Mouse (Mus musculus) kidney, postnatal 0 days (tissue): ENCODE measurements around the gene Trabd2b. TPM values are rescaled to one million over a fixed set of nuclear protein-coding genes. Genes with fewer than 3 reads are reported as not detected.

Source experiments
- ATAC-seq: fragments of 200-750 bp; cut with Nextera tagmentation; replicated peaks from 2 replicates; pipeline ENCODE4 v1.8.0; 2017; ENCODE audit warnings: low read depth, moderate number of reproducible peaks, moderate TSS enrichment, moderate library complexity; ENCODE audit not compliant: low FRiP score
- DNase-seq: peaks from one replicate; pipeline ENCODE4 v3.0.0-alpha.2; 2016; ENCODE audit warnings: low spot score
- H3K27ac ChIP-seq: fragments of 300-500 bp; sonication (generic); 2 replicates; pipeline ENCODE4 v1.5.1; 2014; ENCODE audit warnings: mild to moderate bottlenecking
- H3K27me3 ChIP-seq: fragments of 300-500 bp; sonication (generic); 2 replicates; pipeline ENCODE4 v1.6.1; 2014; ENCODE audit warnings: low read length, mixed read lengths; ENCODE audit not compliant: insufficient read depth
- H3K36me3 ChIP-seq: fragments of 300-500 bp; sonication (generic); 2 replicates; pipeline ENCODE4 v1.6.1; 2014; ENCODE audit warnings: low read length, mixed read lengths; ENCODE audit not compliant: insufficient read depth
- H3K4me1 ChIP-seq: fragments of 300-500 bp; sonication (generic); replicated peaks from 2 replicates; pipeline ENCODE4 v1.6.1; 2014; ENCODE audit warnings: antibody characterized with exemption, low read length, mixed read lengths; ENCODE audit not compliant: insufficient read depth
- H3K4me2 ChIP-seq: fragments of 300-500 bp; sonication (generic); 2 replicates; pipeline ENCODE4 v1.6.1; 2014; ENCODE audit warnings: mild to moderate bottlenecking, low read length, moderate library complexity, mixed read lengths
- H3K4me3 ChIP-seq: fragments of 300-500 bp; sonication (generic); replicated peaks from 2 replicates; pipeline ENCODE4 v1.5.1; 2014; ENCODE audit warnings: low read depth, low read length
- H3K9ac ChIP-seq: fragments of 300-500 bp; sonication (generic); 2 replicates; pipeline ENCODE4 v1.6.1; 2014; ENCODE audit warnings: low read depth, low read length
- H3K9me3 ChIP-seq: fragments of 300-500 bp; sonication (generic); replicated peaks from 2 replicates; pipeline ENCODE4 v1.6.1; 2016; ENCODE audit warnings: low read length, inconsistent platforms, mixed read lengths
- CTCF ChIP-seq: IDR thresholded peaks from 2 replicates; pipeline ENCODE4 v1.5.1; 2016; ENCODE audit warnings: antibody characterized with exemption, low read depth, mild to moderate bottlenecking, moderate library complexity
- WGBS: fragments of 180-500 bp; shearing (Covaris S2); extraction: QIAGEN DNeasy Blood & Tissue Kit; methylation state at CpG from one replicate; pipeline ENCODE4 v1.1.7; 2014; 5-methylcytosine and 5-hydroxymethylcytosine counted together
- polyA plus RNA-seq: library from polyadenylated mRNA; unstranded; fragments of >200 nt; fragmentation: Nextera tagmentation; extraction: Ambion mirVana; gene quantifications from 2 replicates; pipeline ENCODE4 v1.2.1, GENCODE M21; 2015

Trabd2b gene
- polyA plus RNA-seq, 1 experiment from 2014 or later: 5.2 TPM

DNA sequence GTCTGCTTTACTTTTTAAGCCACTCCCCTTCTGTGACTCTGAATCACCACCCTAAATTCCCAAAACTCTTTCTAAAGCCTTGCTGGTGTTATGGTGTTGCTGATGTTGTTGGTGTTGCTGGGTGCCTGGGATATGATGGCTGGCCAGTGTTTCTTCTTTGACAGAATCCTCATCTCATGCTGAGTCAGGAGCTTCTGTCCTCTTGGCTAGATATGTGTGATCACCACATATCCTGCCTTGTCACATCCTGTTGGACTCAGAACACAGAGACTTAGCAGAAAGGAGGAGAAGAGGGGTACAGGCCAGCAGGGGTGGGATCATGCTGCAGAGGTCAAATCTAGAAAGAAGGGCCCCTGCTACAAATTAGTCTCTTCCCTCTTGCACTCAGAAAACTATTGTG lies 40.9 kb upstream of the Trabd2b start:
- no peaks in the 10 kb centered on the region for H3K9me3 ChIP-seq
- H3K4me1 ChIP-seq: no peaks in the 10 kb centered on the region
- no peak overlapping the region for H3K9ac ChIP-seq
- H3K4me2 ChIP-seq: no peak overlapping the region
- no peak for DNase-seq
- H3K27me3 ChIP-seq: 0 out of 2 replicates have a peak, but pooled peaks cover 3% of the 10 kb centered on the region
- no peak for TF ChIP-seq CTCF
- no peak for ATAC-seq
- no peak overlapping the region for H3K27ac ChIP-seq
- H3K4me3 ChIP-seq: no peak overlapping the region
- H3K36me3 ChIP-seq: no peaks in the 10 kb centered on the region

DNA sequence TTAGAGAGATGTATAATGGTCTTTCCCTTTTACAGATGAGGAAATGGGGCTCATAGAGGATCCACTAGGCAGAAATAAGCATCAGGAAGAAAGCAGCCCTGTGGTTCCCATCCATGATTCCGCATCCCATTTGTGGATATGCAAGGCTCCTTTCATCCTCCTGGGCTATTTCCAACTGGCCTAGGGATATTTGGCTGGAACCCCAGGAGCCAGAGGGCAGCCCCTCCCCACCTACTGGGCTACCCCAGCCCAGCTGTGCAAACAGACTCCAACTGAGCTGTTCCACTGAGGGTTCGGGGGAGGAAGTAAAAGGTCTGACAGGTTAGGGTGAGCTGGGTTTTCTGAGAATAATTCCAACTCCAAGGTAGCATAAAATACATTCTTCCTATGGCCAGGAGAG lies 39.5 kb upstream of the Trabd2b start:
- no peak for DNase-seq
- WGBS: 50% methylated on average over 2 of the region's 2 CpGs
- no peak overlapping the region for H3K27ac ChIP-seq

DNA sequence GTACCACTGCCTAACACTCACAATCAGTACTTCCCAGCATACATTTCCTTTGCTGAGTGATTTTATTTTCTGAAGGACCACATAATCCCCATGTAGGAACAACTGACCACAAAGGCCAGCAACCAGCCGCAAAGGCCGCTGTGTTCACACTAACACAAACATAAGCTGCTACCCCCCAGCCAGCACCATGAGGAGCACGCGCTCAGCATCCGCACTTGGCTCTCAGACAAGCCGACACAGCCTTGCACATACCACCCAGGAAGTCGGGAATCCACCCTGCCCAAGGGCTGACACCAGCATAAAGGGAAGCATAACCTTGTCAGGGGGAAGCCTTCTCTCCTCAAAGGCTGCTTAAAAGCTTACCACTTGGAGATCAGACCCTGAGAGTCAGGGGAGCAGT lies 38.7 kb upstream of the Trabd2b start:
- H3K4me3 ChIP-seq: no peak overlapping the region
- no peak for DNase-seq
- H3K27me3 ChIP-seq: 0 out of 2 replicates have a peak, but pooled peaks cover 3% of the 10 kb centered on the region
- WGBS: 42% methylated on average over 7 of the region's 7 CpGs
- no peaks in the 10 kb centered on the region for H3K4me1 ChIP-seq
- no peak for ATAC-seq
- no peak overlapping the region for H3K9ac ChIP-seq
- no peak for TF ChIP-seq CTCF
- H3K9me3 ChIP-seq: no peaks in the 10 kb centered on the region
- no peak overlapping the region for H3K27ac ChIP-seq
- no peaks in the 10 kb centered on the region for H3K36me3 ChIP-seq
- H3K4me2 ChIP-seq: no peak overlapping the region

More for the DNA sequence above, 39.5 kb upstream of the Trabd2b start:
- no peak for ATAC-seq
- Histone ChIP-seq H3K4me1 (no peaks in the 10 kb centered on the region), H3K4me3 (no peak overlapping the region), H3K9ac (no peak overlapping the region), H3K27me3 (0 out of 2 replicates have a peak, but pooled peaks cover 3% of the 10 kb centered on the region), H3K36me3 (no peaks in the 10 kb centered on the region), H3K4me2 (no peak overlapping the region), H3K9me3 (no peaks in the 10 kb centered on the region)
- no peak for TF ChIP-seq CTCF

DNA sequence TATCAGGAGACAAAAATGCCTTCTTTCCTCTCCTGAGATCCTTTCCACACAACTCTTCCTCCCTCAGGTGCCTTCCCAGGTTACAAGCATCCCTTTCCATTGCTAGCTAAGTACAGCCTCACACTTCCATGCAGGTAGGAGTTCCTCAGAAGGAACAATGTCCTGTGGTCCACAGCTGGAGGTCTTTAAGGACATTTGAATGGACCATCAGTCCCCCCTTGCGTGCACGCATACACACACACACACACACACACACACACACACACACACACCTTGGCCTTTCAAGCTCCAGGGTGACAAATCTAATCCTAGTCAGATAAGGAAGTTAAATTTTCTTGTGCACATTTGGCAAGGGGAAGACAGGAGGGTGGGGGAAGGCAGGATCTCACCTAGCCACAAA lies 36.9 kb upstream of the Trabd2b start:
- Histone ChIP-seq H3K4me2 (no peak overlapping the region), H3K4me3 (no peak overlapping the region), H3K36me3 (no peaks in the 10 kb centered on the region), H3K9ac (no peak overlapping the region), H3K4me1 (no peaks in the 10 kb centered on the region), H3K9me3 (no peaks in the 10 kb centered on the region), H3K27me3 (0 out of 2 replicates have a peak, but pooled peaks cover 3% of the 10 kb centered on the region), H3K27ac (no peak overlapping the region)
- 92% methylated on average over 2 of the region's 2 CpGs for WGBS
- no peak for DNase-seq
- no peak for ATAC-seq
- TF ChIP-seq CTCF: no peak

- no peak for DNase-seq
Measured at GRCm38 (mm10) chr4:114370935-114371715, 35.4 kb upstream of the Trabd2b start.

GRCm38 (mm10) chr4:114372699-114373098 lies 33.8 kb upstream of the Trabd2b start:
- no peak overlapping the region; the same call in 1 of the 2 replicates for H3K27ac ChIP-seq
- TF ChIP-seq CTCF: no peak
- H3K36me3 ChIP-seq: no peaks in the 10 kb centered on the region
- whole genome bisulfite sequencing: 73% methylated on average over 3 of the region's 3 CpGs
- H3K4me1 ChIP-seq: no peaks in the 10 kb centered on the region
- no peak for DNase-seq
- H3K4me2 ChIP-seq: no peak overlapping the region
- H3K4me3 ChIP-seq: no peak overlapping the region
- no peak overlapping the region for H3K9ac ChIP-seq
- no peak for ATAC-seq
- 0 out of 2 replicates have a peak, but pooled peaks cover under 1% of the 10 kb centered on the region for H3K27me3 ChIP-seq
- H3K9me3 ChIP-seq: no peaks in the 10 kb centered on the region

More at GRCm38 (mm10) chr4:114370935-114371715, 35.4 kb upstream of the Trabd2b start:
- no peaks in the 10 kb centered on the region for H3K36me3 ChIP-seq
- H3K4me2 ChIP-seq: no peak overlapping the region
- H3K9me3 ChIP-seq: no peaks in the 10 kb centered on the region
- no peaks in the 10 kb centered on the region for H3K4me1 ChIP-seq
- 0 out of 2 replicates have a peak, but pooled peaks cover 3% of the 10 kb centered on the region for H3K27me3 ChIP-seq
- H3K9ac ChIP-seq: no peak overlapping the region
- no peak overlapping the region for H3K4me3 ChIP-seq
- peak overlapping the region; percentile 57; the same call in 1 of the 2 replicates for H3K27ac ChIP-seq
- no peak for TF ChIP-seq CTCF
- ATAC-seq: no peak; the same call in 1 of the 2 replicates

- 97% methylated on average over 1 of the region's 1 CpGs for whole genome bisulfite sequencing
Measured at GRCm38 (mm10) chr4:114374330-114374729, 32.2 kb upstream of the Trabd2b start.

More at GRCm38 (mm10) chr4:114374330-114374729, 32.2 kb upstream of the Trabd2b start:
- no peaks in the 10 kb centered on the region for H3K36me3 ChIP-seq
- H3K4me1 ChIP-seq: no peaks in the 10 kb centered on the region
- TF ChIP-seq CTCF: no peak
- H3K9ac ChIP-seq: no peak overlapping the region
- DNase-seq: no peak
- no peaks in the 10 kb centered on the region for H3K27me3 ChIP-seq
- H3K27ac ChIP-seq: no peak overlapping the region
- ATAC-seq: no peak
- no peak overlapping the region for H3K4me3 ChIP-seq
- no peak overlapping the region for H3K4me2 ChIP-seq
- no peaks in the 10 kb centered on the region for H3K9me3 ChIP-seq
